Mouse (Mus musculus) cerebellum, adult 2 months (tissue): ENCODE data around the gene Larp1.

Experiments used
- CTCF ChIP-seq: fragments of 200-500 bp; IDR thresholded peaks from 2 replicates; pipeline ENCODE4 v1.5.1; 2011; ENCODE audit warnings: low read depth, mild to moderate bottlenecking, control low read depth, low read length, moderate library complexity, borderline replicate concordance; ENCODE audit not compliant: insufficient read depth
- POLR2A ChIP-seq: fragments of 200-500 bp; IDR thresholded peaks from 2 replicates; pipeline ENCODE4 v1.6.1; 2011; ENCODE audit warnings: low read length, control low read depth, borderline replicate concordance; ENCODE audit not compliant: insufficient read depth

- TF ChIP-seq POLR2A = no peak
- no peak for TF ChIP-seq CTCF
Observed at GRCm38 (mm10) chr11:58101194-58101720, 92.4 kb downstream of the Larp1 start.
